Mouse (Mus musculus) layer of hippocampus, adult 9-11 months (tissue): ENCODE data around the gene Srgap3.

ENCODE experiments used
- DNase-seq: peaks from one replicate; pipeline ENCODE4 v3.0.0; 2022

Srgap3 gene

DNA sequence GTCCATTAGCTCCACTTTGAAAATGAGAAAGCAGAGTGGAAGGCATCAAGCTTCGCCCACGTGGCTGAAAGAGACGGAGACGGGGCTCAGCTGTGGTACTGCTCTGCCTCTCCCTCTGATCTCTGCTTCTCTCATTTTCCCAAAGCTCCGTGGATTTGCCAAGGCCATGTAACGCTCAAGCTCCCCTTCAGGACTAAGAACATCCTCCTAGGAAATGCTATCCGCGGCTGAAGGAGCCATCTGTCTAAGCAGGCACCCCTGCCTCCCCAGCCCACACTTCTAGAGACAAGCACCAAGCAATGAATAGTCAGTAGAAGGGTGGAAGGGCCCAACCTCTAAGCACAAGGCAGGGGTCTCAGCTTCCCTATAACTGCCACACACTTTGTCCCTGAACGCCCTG lies 138.3 kb downstream of the Srgap3 start:
- DNase-seq = no peak

DNA sequence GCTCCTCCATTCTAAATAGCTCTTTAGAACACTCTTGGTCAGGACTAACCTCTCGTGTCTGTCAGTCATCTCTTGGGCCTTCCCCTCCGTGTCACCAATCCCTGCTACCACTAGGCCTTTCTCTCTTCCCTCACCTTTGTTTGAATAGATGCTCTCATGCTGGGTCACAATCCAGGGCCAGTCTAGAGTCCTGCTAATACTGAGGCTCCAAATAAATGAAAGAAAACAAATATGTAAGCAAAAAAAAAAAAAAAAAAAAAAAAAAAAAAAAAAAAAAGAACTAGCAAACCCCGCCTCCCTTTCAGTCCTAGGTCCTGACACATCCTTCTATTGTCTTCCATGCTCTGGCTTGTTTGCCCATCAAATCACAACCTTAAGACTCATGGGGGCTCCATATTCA lies 145.1 kb downstream of the Srgap3 start:
- DNase-seq = no peak

DNA sequence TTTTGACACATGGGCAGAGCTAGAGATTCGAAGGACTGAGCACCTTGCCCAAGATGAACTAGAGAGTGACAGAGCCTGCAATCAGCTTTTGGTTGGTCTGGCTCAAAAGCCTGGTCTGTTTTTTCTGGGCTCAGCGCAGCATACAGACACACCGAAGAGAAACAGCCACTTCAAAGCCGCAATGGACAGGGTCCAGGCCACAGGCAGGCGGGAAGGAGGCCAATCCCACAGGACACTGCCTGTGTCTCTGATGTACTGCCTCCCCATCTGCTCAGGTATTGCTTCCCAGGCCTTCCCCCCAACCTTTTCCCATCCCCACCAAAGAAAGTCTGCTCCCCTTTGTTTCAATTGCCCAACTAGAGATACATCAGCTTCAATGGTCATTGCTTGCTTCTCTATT lies 148.7 kb downstream of the Srgap3 start:
- DNase-seq = no peak

DNA sequence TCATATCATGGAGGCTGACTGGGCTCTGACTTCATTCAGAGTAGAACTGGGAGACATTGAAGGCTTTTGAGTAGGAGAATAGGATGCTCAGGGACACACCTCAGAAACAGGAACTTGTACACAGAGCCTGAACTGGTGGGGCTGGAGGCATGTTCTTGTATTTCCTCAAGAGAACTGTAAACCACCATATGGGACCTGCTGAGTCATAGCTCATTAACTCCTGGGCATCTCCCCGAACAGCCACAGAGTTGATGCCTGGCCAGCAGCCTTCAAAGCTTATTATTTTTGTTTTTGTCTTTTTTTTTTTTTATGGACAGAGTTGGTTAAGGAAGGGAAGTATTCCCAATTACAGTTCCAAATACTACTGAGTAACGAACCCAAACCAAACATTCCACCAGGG lies 150.5 kb downstream of the Srgap3 start:
- peak; percentile 42 for DNase-seq

DNA sequence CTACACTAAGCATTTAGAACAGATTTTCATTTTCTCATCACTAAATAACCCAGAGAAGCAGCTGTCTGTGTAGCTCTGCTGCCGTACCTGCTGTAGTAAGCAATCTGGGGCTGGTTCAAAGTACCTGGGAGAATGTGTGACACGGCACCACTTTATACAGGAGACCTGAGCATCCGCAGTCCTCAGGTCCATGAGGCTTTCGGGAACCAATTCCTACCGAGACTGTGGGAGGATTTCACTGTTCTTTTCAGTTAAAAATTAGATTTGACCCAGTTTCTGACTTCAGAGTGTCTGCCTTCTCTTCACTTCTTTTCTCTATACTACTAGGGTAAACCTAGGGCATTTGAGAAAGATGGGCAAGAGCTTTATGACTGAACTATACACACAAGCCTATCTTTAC lies 153.2 kb downstream of the Srgap3 start:
- no peak for DNase-seq

DNA sequence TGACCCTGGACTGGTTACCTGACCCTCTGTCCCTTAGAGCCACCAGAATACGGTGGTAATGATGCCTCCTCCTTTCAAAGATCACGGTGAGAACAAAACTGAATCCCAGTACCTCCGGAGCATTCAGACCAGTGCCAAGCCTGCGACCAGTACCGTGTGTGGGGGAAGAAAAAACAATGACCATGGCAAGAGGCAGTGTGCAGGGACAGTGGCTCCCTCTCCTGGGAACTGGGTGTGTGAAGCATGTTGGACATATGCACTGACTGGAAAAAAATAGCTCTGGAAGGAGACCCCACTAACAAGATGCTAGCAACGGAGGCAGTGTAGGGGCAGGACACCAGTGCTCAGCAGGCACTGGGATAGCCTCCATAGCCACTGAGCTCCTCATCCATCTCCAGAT lies 157.2 kb downstream of the Srgap3 start:
- DNase-seq = no peak

DNA sequence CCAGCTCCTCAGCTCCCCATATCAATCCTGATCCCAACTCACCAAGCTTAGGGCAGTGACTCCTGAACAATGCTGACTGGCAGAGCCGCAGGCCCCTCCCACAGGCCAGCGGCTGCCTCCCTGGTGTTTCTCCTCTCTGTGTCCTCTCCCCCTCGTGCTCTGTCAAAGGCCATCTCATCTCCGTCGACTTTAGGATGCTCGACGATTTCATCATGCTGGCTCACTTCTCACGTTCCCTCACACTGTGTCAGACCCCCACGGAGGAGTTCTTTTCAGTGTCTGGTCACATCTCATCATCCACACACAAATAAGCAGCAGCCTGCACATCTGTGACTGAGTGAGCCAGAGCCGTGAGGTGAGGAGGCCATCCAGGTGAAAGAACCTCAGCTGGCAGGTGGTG lies 158.4 kb downstream of the Srgap3 start:
- DNase-seq = no peak

DNA sequence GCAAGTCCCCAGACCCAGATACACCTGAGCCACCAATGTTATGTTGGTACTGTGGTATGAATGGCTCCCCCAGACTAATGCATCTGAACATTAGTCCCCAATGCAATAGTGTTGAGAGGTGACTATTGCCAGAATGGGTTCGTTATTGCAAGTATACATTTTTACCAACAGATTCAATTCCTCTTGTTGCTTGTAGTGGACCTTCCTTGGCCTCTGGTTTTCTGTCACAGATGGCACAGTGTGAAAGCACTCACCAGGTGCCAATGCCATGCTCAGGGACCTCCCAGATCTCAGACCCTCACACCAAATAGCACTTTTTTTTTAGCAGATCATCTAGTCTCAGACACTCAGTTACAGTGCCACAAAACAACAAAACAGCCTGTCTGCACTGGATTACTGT lies 158.9 kb downstream of the Srgap3 start:
- no peak for DNase-seq

DNA sequence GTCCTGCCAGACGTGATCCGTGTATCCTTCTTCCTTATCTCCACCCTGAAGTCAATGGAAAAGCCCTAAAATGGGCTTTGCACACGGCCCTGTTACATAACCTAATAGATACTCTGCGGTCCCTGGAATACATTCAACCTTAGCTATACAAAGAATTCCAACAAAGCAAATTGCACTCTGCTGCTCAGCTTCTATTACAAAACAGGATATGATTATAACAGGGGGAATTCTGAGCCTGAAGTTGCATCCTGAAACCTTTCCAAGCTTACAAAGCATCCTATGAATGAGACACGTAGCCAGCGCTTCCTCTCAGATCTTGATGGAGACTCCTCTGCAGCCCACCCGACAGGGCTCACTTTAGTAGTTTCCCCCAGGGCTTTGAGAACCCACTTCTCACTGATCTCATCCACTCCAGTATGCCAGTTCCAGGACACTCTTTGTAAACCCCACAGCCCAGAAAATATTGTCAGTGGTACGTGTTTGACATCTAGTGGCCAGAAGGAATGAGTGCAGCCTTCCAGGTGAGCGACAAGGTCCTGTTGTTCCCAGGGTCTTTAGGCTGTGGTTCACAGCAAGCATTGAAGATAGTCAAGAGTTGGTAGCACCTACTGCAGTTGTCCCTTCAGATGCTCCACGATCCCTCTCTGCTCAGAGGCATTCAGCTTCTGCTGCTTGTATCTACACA lies 165.5 kb downstream of the Srgap3 start:
- DNase-seq = no peak

DNA sequence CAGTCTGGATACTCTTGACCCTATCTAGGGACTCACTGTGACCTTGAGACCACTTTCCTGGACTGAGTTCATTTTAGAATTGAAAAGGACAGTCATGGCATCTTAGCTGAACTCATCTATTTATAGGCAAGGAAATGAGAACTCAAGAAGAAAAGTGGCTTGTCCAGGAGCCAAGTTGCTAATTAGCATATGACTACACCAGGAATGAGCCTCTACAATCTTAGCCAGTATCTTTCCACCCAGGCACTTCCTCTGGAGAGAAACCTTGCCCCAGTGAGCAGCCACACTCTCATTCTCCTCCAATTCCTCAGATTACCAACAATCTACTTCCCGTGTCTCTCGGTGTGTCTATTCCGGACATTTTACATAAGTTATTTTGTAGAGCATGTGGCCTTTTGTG lies 168.9 kb downstream of the Srgap3 start:
- no peak for DNase-seq

DNA sequence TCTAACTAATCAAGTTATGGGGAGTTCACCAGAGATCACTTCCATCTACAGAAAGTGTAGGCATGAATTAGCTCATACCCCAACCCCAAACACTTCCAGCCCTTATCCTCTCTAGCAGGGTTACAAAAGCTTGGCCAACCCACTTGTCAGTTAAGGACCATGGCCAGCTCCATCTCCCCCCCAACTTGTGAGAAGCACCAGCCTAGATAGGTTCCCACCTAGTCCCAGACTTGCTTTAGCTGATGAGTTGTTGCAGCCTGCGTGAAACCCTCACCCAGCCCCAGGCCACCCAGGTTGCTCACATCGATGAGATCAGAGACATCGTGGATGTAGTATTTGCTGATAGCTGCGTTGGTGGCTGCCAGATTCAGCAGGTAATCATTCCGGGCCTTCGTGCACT lies 170.3 kb downstream of the Srgap3 start:
- DNase-seq = no peak

DNA sequence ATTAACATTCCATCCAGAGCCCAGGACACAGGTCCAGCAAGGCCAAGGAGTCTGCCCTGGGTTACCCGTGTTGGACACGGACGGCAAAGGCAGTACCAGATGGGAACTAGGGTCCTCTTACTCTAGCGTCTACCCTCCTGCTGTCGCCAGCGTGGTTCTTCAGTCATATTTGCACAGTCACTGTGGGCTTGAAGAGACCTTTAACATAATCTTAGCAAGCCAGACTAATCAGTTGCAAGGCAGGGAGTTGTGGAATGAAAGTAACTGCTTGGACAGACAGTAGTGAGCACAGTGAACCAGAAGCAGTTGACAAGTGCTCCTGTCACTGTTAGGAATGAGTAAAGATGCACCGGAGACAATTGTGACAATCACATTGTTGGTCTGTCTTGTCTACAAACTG lies 173.3 kb downstream of the Srgap3 start:
- no peak for DNase-seq

DNA sequence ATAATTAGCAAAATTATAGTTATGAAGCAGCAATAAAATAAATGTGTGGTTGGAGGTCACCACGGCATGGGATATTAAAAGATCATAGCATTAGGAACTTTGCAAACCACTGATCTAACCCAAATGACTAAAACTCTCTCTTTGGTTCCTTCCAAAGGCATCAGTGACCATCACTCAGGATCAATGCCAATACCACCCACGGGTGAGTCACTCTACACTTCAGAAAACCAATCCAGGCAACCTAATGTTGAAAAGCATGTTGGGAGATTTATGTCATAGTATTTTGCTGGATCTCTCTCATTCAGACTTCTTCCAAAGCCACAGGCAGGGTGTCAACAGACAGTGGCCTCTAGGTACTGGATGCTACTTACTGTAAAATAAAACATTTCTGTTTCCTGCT lies 176.1 kb downstream of the Srgap3 start:
- DNase-seq = no peak

DNA sequence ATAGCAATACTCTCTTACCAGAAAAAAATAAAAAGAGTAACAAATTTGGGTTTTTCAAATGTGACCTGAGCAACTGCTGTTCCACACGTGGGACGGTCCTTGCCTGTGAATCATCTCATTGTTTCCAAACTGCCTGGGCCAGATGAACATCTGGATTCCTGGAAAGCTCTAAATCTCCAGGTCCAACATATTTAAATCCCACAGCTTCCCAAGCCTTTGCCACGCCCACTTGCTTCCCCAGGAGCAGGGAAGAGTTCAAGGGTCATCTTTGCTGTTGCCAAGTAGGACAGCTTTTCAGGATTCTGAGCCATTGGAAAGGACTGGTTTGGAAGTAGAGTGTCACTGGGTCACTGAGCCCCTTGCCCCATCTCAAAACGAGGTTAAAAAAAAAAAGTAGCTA lies 188.5 kb downstream of the Srgap3 start:
- DNase-seq = no peak

DNA sequence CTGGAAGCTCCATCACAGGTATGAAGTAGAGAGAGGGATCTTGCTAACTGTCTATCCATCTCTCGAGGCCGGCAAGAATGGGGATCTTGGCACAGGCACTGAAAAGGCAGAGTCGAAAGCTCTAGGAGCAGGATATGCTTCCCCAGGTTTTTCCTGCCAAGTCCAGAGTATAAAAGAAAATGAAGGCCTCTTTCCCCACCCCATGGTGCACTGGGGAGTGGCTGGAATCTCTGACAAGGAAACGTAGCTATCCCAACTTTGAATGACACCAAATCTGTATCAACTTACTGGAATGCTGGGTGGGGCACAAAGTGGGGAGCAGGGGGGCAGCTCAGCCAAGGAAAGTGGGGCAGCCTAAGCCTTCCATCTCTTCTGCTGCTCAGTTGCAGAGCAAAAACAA lies 190.2 kb downstream of the Srgap3 start:
- DNase-seq = no peak

DNA sequence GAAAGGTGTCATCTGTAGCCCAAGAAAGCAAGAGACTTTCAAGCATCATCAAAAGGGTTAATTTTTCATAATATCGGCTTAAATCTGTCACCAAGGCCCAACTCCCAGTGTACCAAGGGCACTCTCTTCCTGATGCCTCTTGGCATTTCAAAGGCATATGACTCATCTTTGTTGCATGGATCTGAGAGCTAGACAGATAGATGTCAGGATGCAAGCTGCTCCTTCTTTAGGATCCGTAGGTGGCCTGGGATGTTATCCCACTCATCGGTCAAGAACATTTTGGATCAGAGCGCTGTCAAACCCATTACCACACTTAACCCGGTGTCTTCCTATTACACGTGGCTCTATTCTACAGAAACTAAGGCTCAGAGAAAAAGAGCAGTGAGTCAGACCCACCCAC lies 192.1 kb downstream of the Srgap3 start:
- peak; percentile 32 for DNase-seq

DNA sequence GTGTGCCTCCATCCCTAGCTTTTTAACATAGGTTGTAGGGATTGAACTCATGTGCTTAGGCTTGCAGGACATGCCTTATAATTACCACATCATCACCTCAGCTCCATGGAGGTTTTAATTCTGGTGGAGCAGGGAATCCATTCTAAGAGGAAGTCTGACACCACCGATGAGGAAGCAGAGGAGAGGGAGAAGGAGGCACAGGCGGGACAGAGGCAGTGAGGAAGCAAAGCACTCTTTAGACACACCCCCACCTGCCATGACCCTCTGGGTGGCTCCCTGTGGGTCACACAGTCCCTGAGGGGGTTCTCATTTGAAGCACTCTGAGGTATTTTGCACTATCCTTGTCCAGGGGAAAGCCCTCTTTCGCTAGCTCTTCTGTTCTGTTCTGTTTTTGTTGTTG lies 194.5 kb downstream of the Srgap3 start:
- DNase-seq = no peak

DNA sequence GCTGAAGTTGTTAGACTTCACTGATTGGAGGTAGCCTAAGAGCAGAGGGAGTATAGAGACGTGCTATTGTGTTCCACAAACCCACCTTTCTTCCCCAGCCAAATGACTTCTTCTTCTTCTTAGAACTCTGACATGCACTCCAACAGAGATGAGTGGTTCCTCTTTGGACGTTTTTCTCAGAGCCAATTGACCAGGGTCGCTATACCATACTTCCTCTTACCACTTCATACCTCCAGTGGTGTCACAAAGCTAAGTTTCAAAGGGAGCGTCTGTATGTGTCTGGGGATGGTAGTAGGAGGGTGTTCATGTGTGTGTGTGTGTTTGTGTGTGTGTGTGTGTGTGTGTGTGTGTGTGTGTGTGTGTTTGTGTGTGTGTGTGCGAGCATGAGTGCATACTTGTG lies 195.1 kb downstream of the Srgap3 start:
- DNase-seq = no peak

DNA sequence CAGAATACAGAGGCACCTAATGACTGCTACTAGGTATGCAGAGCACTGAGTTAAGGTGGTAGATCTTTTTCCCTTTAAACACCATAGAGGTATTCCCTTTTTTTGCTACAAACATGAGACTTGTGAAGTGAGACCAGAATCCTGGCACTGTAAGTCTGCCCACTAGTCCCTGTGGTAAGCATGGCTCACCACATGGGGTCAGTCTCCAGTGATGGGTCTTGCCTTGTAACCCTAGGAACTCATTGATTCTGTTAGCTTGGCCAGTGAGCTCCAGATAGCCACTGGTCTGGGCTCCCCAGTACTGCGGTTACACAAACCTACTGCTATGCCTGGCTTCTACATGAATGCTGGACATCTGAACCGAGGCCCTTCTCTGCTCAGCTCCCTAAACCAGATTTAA lies 204.8 kb downstream of the Srgap3 start:
- DNase-seq = no peak

DNA sequence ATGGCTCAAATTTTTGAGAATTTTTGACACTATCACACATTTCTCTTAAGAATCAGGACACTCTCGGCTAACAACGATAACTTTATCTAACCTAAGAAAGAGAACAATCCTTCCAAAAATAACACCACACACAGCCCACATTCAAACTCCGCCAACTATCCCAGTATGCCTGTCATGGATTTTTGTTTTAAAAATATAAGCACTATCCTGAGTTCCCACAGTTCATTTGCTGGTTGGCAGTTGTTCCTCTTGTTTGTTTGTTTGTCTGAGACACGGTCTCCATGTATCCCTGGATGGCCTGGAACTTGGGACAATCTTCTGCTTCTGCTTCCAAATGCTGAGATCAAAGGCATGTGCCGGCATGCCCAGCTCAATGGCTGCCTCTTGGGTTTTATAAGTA lies 205.3 kb downstream of the Srgap3 start:
- DNase-seq = no peak

DNA sequence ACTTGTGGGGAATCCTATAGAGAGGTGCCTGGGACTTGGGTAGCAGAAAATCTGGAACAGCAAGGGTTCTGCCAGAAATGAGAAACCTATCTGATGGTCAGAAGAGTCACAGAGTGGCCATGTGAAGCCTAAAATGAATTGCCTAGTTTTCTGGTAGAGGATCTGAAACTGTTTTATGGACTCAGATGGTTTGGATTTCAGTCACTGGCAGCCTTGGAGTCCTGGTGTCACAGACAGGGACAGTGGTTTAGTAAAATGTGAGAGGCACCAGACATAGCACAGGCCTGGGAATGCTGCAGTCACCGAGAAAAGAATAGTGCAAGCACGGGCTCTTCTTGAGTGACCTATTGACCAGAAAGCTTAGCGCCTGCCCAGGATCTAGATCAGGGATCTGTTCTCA lies 207.4 kb downstream of the Srgap3 start:
- no peak for DNase-seq

DNA sequence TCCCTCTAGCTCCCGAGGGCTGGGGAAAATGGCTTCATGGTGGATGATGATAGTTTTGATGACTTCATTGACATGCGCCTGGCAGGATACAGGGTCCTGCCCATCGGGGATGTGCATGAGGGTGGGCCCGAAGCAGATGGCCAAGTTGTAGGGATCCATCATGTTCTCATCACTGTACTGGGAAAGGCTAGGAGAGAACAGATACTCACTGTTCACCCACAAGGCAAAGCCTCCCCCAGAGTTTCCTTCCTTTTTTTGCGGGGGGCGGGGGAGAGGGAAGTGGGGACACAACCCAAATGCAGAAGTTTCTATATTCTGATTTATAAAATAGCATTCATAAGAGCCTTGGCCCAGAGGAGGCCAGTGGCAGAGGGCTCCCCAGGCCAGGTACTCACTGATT lies 208.1 kb downstream of the Srgap3 start:
- DNase-seq = peak; percentile 79

DNA sequence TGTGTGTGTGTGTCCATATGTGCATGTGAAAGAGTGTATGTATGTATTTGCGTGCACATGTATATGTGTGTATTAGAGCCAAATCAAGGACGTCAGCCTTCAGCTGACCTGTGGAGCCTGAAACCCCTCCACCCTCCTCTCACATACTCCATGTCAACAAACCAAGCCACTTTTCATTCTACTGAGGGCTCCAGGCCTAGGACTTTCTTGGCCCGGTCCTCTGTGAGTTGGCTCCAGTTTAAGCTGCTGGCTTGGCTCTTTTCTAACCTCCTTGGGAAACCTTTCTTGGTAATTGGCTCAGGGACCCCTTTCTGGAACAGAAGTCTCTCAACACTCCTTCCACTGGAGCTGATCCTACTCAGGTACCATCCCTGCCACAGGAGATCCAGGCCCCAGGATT lies 210.6 kb downstream of the Srgap3 start:
- no peak for DNase-seq

DNA sequence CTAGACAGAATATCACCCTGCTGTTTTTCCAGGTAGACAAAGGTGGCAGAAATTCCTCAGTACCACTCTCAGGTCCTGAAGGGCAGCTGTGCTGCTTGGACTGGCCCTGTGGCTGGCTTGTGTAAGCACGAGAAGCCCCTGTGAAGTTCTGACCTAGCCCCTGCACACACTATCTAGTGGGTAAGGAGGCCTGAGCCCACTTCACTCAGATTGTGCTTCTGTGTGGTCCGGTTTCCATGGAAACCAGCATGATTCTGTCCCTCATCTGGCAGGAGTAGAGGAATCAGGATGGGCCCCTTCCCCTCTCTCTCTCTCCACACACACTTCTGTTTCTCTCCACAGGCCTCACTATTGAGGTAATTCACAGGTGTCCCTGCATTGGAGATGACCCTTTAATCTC lies 212.0 kb downstream of the Srgap3 start:
- no peak for DNase-seq

DNA sequence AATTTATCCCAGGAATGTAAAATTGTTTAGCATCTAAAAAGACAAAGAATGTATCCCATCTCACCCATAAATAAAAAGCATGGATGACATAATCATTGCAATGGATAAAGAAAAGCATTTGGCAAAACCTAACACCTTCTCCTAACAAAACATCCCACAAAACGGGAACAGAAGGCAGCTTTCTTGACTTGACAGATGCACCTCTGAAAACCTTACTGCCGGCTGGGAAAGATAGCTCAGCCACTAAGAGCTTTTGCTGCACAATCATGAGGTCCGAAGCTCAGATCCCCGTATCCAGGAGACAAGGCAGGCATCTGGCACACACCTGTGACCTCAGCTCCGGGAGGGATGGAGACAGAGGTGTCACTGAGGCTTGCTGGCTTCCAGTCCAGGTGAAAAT lies 213.1 kb downstream of the Srgap3 start:
- peak; percentile 34 for DNase-seq

DNA sequence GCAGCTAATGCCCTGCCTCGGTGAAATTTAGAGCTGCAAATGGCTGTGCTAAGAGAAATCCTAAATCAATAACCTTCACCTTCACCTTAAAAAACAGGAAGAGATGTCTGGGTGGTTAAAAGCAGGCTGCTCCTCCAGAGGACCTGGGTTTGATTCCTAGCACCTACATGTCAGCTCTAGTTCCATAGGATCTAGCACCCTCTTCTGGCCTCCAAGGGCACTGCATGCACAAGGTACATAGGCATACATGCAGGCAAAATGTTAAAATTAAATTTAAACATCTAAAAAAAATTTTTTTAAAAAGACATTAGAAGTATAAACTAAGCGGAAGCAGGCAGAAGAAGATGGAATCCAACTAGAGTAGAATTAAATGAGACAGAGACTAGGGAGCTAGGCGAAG lies 214.6 kb downstream of the Srgap3 start:
- DNase-seq = no peak
